Mouse (Mus musculus) liver, postnatal 0 days (tissue): ENCODE measurements around the gene Pcgf5. TPM values are rescaled to one million over a fixed set of nuclear protein-coding genes. Genes with fewer than 3 reads are reported as not detected.

Source experiments
- ATAC-seq: fragments of 200-750 bp; cut with Nextera tagmentation; 2 replicates; pipeline ENCODE4 v1.8.0; 2017; ENCODE audit warnings: mild to moderate bottlenecking, moderate library complexity
- DNase-seq: peaks from one replicate; pipeline ENCODE4 v3.0.0-alpha.2; 2016
- H3K27ac ChIP-seq: fragments of 300-500 bp; sonication (generic); 2 replicates; pipeline ENCODE4 v1.5.1; 2014; ENCODE audit warnings: antibody characterized with exemption, moderate library complexity, mild to moderate bottlenecking, low read depth
- H3K27me3 ChIP-seq: fragments of 300-500 bp; sonication (generic); 2 replicates; pipeline ENCODE4 v1.6.1; 2014; ENCODE audit warnings: low read length, control low read depth, mixed read lengths; ENCODE audit not compliant: insufficient read depth
- H3K36me3 ChIP-seq: fragments of 300-500 bp; sonication (generic); replicated peaks from 2 replicates; pipeline ENCODE4 v1.6.1; 2014; ENCODE audit warnings: mild to moderate bottlenecking, control low read depth, low read length, moderate library complexity, mixed read lengths; ENCODE audit not compliant: insufficient read depth
- H3K4me1 ChIP-seq: fragments of 300-500 bp; sonication (generic); 2 replicates; pipeline ENCODE4 v1.6.1; 2014; ENCODE audit warnings: antibody characterized with exemption, mild to moderate bottlenecking, control low read depth; ENCODE audit not compliant: insufficient read depth
- H3K4me2 ChIP-seq: fragments of 300-500 bp; sonication (generic); 2 replicates; pipeline ENCODE4 v1.6.1; 2014; ENCODE audit warnings: low read depth, mild to moderate bottlenecking, low read length, moderate library complexity, mixed read lengths
- H3K4me3 ChIP-seq: fragments of 300-500 bp; sonication (generic); 2 replicates; pipeline ENCODE4 v1.5.1; 2014; ENCODE audit warnings: low read depth, low read length
- H3K9ac ChIP-seq: fragments of 300-500 bp; sonication (generic); replicated peaks from 2 replicates; pipeline ENCODE4 v1.6.1; 2014; ENCODE audit warnings: mild to moderate bottlenecking, moderate library complexity
- H3K9me3 ChIP-seq: fragments of 300-500 bp; sonication (generic); 2 replicates; pipeline ENCODE4 v1.6.1; 2016; ENCODE audit warnings: mild to moderate bottlenecking, control low read depth, low read length, mixed read lengths
- CTCF ChIP-seq: sonication (generic); IDR thresholded peaks from 2 replicates; pipeline ENCODE4 v1.5.1; 2016; ENCODE audit warnings: antibody characterized with exemption, low read depth
- EP300 ChIP-seq: IDR thresholded peaks from 2 replicates; pipeline ENCODE4 v1.6.1; 2016; ENCODE audit warnings: antibody characterized with exemption, low read depth, mild to moderate bottlenecking
- WGBS: fragments of 180-500 bp; shearing (Covaris S2); extraction: QIAGEN DNeasy Blood & Tissue Kit; methylation state at CpG from one replicate; pipeline ENCODE4 v1.1.7; 2014; ENCODE audit not compliant: insufficient replicate concordance; 5-methylcytosine and 5-hydroxymethylcytosine counted together
- polyA plus RNA-seq: library from polyadenylated mRNA; unstranded; fragments of >200 nt; fragmentation: Nextera tagmentation; extraction: Ambion mirVana; gene quantifications from 2 replicates; pipeline ENCODE4 v1.2.1, GENCODE M21; 2015

The Pcgf5 gene
- polyA plus RNA-seq, 1 experiment from 2014 or later = 14.7 TPM

GRCm38 (mm10) chr19:36377729-36378128, 29.6 kb downstream of the Pcgf5 start:
- 81% methylated on average over 7 of the region's 7 CpGs for WGBS
- no peaks in the 10 kb centered on the region for H3K9me3 ChIP-seq
- no peak overlapping the region for H3K4me3 ChIP-seq
- H3K36me3 ChIP-seq = no peaks in the 10 kb centered on the region
- DNase-seq = no peak
- H3K4me1 ChIP-seq = no peaks in the 10 kb centered on the region
- no peak overlapping the region for H3K27ac ChIP-seq
- TF ChIP-seq CTCF = no peak
- no peak for TF ChIP-seq EP300
- no peak for ATAC-seq
- no peak overlapping the region for H3K4me2 ChIP-seq
- H3K9ac ChIP-seq = no peak overlapping the region
- H3K27me3 ChIP-seq = no peaks in the 10 kb centered on the region

GRCm38 (mm10) chr19:36378511-36379232, 30.6 kb downstream of the Pcgf5 start:
- Histone ChIP-seq H3K27me3 (no peaks in the 10 kb centered on the region), H3K9me3 (no peaks in the 10 kb centered on the region)
- 74% methylated on average over 15 of the region's 15 CpGs for WGBS

GRCm38 (mm10) chr19:36382901-36383300, 34.8 kb downstream of the Pcgf5 start:
- H3K27ac ChIP-seq = no peak overlapping the region
- ATAC-seq (no peak), DNase-seq (no peak)
- WGBS = 86% methylated on average over 3 of the region's 3 CpGs
- H3K27me3 ChIP-seq = no peaks in the 10 kb centered on the region
- no peak overlapping the region for H3K4me2 ChIP-seq
- no peaks in the 10 kb centered on the region for H3K4me1 ChIP-seq
- no peak overlapping the region for H3K4me3 ChIP-seq
- no peak overlapping the region for H3K9ac ChIP-seq
- no peaks in the 10 kb centered on the region for H3K9me3 ChIP-seq
- TF ChIP-seq EP300 = no peak
- TF ChIP-seq CTCF = no peak
- H3K36me3 ChIP-seq = no peaks in the 10 kb centered on the region

More at GRCm38 (mm10) chr19:36378511-36379232, 30.6 kb downstream of the Pcgf5 start:
- Histone ChIP-seq H3K4me2 (no peak overlapping the region), H3K27ac (no peak overlapping the region), H3K4me3 (no peak overlapping the region), H3K9ac (no peak overlapping the region), H3K36me3 (no peaks in the 10 kb centered on the region), H3K4me1 (no peaks in the 10 kb centered on the region)
- DNase-seq (no peak), ATAC-seq (no peak)
- no peak for TF ChIP-seq EP300
- TF ChIP-seq CTCF = no peak

GRCm38 (mm10) chr19:36383977-36384376, 35.9 kb downstream of the Pcgf5 start:
- H3K4me1 ChIP-seq = no peaks in the 10 kb centered on the region
- no peaks in the 10 kb centered on the region for H3K27me3 ChIP-seq
- no peak overlapping the region for H3K9ac ChIP-seq
- no peaks in the 10 kb centered on the region for H3K9me3 ChIP-seq
- no peak for DNase-seq
- no peak overlapping the region for H3K4me2 ChIP-seq
- no peak overlapping the region for H3K4me3 ChIP-seq
- no peaks in the 10 kb centered on the region for H3K36me3 ChIP-seq
- ATAC-seq = no peak
- 72% methylated on average over 5 of the region's 5 CpGs for WGBS
- no peak overlapping the region for H3K27ac ChIP-seq
- no peak for TF ChIP-seq EP300
- no peak for TF ChIP-seq CTCF

- ATAC-seq = no peak
- Histone ChIP-seq H3K9me3 (no peaks in the 10 kb centered on the region), H3K27me3 (no peaks in the 10 kb centered on the region), H3K36me3 (no peaks in the 10 kb centered on the region), H3K9ac (no peak overlapping the region), H3K4me2 (no peak overlapping the region), H3K4me3 (no peak overlapping the region), H3K27ac (no peak overlapping the region), H3K4me1 (no peaks in the 10 kb centered on the region)
- TF ChIP-seq EP300 (no peak), CTCF (no peak)
- DNase-seq = no peak
- WGBS = 32% methylated on average over 2 of the region's 2 CpGs
Observed at GRCm38 (mm10) chr19:36384426-36384825, 36.3 kb downstream of the Pcgf5 start.

GRCm38 (mm10) chr19:36388502-36388901, 40.4 kb downstream of the Pcgf5 start:
- Histone ChIP-seq H3K27me3 (no peaks in the 10 kb centered on the region), H3K9ac (no peak overlapping the region), H3K4me3 (no peak overlapping the region), H3K4me2 (no peak overlapping the region), H3K9me3 (no peaks in the 10 kb centered on the region), H3K27ac (no peak overlapping the region), H3K36me3 (no peaks in the 10 kb centered on the region), H3K4me1 (no peaks in the 10 kb centered on the region)
- DNase-seq (no peak), ATAC-seq (no peak)
- WGBS = 69% methylated on average over 5 of the region's 5 CpGs
- TF ChIP-seq EP300 (no peak), CTCF (no peak)
